In genomic region chr17:44669985-44670384, GRCm38 (mm10) we compare ENCODE assay signal across 10 mouse cellular contexts.
DNase-seq lines count a peak whose midpoint lies in the region; ATAC-seq and TF ChIP-seq lines count a peak whose summit lies in the region.
"Had no signal": no experiment of that assay in that cellular context is flagged by ENCODE, and none has a peak within 500 bp of the region (broad histone marks: within the 10 kb centered on the region; RNA-seq: fewer than 3 reads in every experiment).

No protein-coding gene starts in this region.

- H3K27me3 ChIP-seq in lung, embryonic 16.5 days (ENCODE audit: control insufficient read depth, insufficient read depth, low read depth, low read length), result no peaks in the 10 kb centered on the region
- no peaks in the 10 kb centered on the region for H3K27me3 ChIP-seq in forebrain, embryonic 15.5 days
- H3K27me3 ChIP-seq in limb, embryonic 14.5 days (ENCODE audit: control insufficient read depth, insufficient read depth, low read length), result no peaks in the 10 kb centered on the region
- H3K27me3 ChIP-seq: neural tube, embryonic 12.5 days had no signal

- no peaks in the 10 kb centered on the region for H3K9me3 ChIP-seq in lung, embryonic 16.5 days (ENCODE audit: control insufficient read depth, low read length)
- H3K9me3 ChIP-seq in forebrain, embryonic 15.5 days, result no peaks in the 10 kb centered on the region
- no peaks in the 10 kb centered on the region for H3K9me3 ChIP-seq in limb, embryonic 14.5 days (ENCODE audit: control insufficient read depth, low read length)
- H3K9me3 ChIP-seq: neural tube, embryonic 12.5 days had no signal

- no peak overlapping the region for H3K27ac ChIP-seq in lung, embryonic 16.5 days (ENCODE audit: low read length)
- H3K27ac ChIP-seq in forebrain, embryonic 15.5 days (replicated peaks), result no peak overlapping the region
- H3K27ac ChIP-seq in limb, embryonic 14.5 days (replicated peaks; ENCODE audit: low read depth, low read length), result no peak overlapping the region
- no peak overlapping the region for H3K27ac ChIP-seq in gastrocnemius, adult 2 months
- H3K27ac ChIP-seq: neural tube, embryonic 12.5 days had no signal

- DNase-seq in lung, adult 18-20 months, result no peak
- peak; percentile 6 for DNase-seq in limb, embryonic 14.5 days (ENCODE audit: low spot score)
- DNase-seq in retina, postnatal 1 day, result peak; percentile 63
- no peak for DNase-seq in gastrocnemius, adult 2 months
- no peak for DNase-seq in gastrocnemius, postnatal 25 days
- no peak for DNase-seq in gastrocnemius, postnatal 10 days
- DNase-seq: thymus, adult 2 months had no signal

- no peak for TF ChIP-seq CTCF in gastrocnemius, adult 2 months (IDR thresholded peaks at IDR 0.05)

- H3K4me2 ChIP-seq in lung, embryonic 16.5 days (ENCODE audit: low read depth, low read length), result peak overlapping the region; percentile 44
- H3K4me2 ChIP-seq in forebrain, embryonic 15.5 days (replicated peaks), result peak overlapping the region; percentile 32
- no peak overlapping the region for H3K4me2 ChIP-seq in limb, embryonic 14.5 days (replicated peaks; ENCODE audit: low read depth, low read length, severe bottlenecking)
- H3K4me2 ChIP-seq: neural tube, embryonic 12.5 days had no signal

- 22% methylated on average over 11 of the region's 11 CpGs for WGBS in lung, embryonic 16.5 days
- 6% methylated on average over 11 of the region's 11 CpGs for WGBS in forebrain, embryonic 15.5 days
- 34% methylated on average over 11 of the region's 11 CpGs for WGBS in limb, embryonic 14.5 days

- no peak for TF ChIP-seq POLR2A in limb, embryonic 14.5 days (IDR thresholded peaks at IDR 0.05; ENCODE audit: borderline replicate concordance, extremely low read depth, insufficient read depth, insufficient read length)

- H3K4me1 ChIP-seq in lung, embryonic 16.5 days (replicated peaks; ENCODE audit: control insufficient read depth, insufficient read depth, low read length), result peaks cover 7% of the 10 kb centered on the region
- peaks cover 19% of the 10 kb centered on the region for H3K4me1 ChIP-seq in forebrain, embryonic 15.5 days
- H3K4me1 ChIP-seq in limb, embryonic 14.5 days (ENCODE audit: control insufficient read depth, insufficient read depth, low read length), result 0 out of 2 replicates have a peak, but pooled peaks cover 7% of the 10 kb centered on the region
- H3K4me1 ChIP-seq: neural tube, embryonic 12.5 days had no signal

- peak overlapping the region; percentile 32; the same call in 1 of the 2 replicates for H3K9ac ChIP-seq in lung, embryonic 16.5 days (ENCODE audit: low read length)
- H3K9ac ChIP-seq in forebrain, embryonic 15.5 days (replicated peaks), result no peak overlapping the region
- no peak overlapping the region for H3K9ac ChIP-seq in limb, embryonic 14.5 days (ENCODE audit: low read depth, low read length, severe bottlenecking)
- H3K9ac ChIP-seq: neural tube, embryonic 12.5 days had no signal

- no peaks in the 10 kb centered on the region for H3K36me3 ChIP-seq in lung, embryonic 16.5 days (ENCODE audit: control insufficient read depth, insufficient read depth, low read length)
- H3K36me3 ChIP-seq in forebrain, embryonic 15.5 days, result no peaks in the 10 kb centered on the region
- H3K36me3 ChIP-seq in limb, embryonic 14.5 days (ENCODE audit: control insufficient read depth, insufficient read depth, low read length), result no peaks in the 10 kb centered on the region
- H3K36me3 ChIP-seq: neural tube, embryonic 12.5 days had no signal

- no peak overlapping the region for H3K4me3 ChIP-seq in lung, embryonic 16.5 days (ENCODE audit: low read length)
- H3K4me3 ChIP-seq in forebrain, embryonic 15.5 days, result peak overlapping the region; percentile 19; the same call in 1 of the 2 replicates
- no peak overlapping the region for H3K4me3 ChIP-seq in limb, embryonic 14.5 days (replicated peaks; ENCODE audit: low read length)
- H3K4me3 ChIP-seq in gastrocnemius, adult 2 months, result no peak overlapping the region
- H3K4me3 ChIP-seq: neural tube, embryonic 12.5 days had no signal

- peak; percentile 49; the same call in 1 of the 2 replicates for ATAC-seq in lung, embryonic 16.5 days (ENCODE audit: low read depth)
- ATAC-seq in forebrain, embryonic 15.5 days (replicated peaks), result 0 out of 2 replicates have a peak, but pooled peaks have one; percentile 48
- no peak for ATAC-seq in limb, embryonic 14.5 days (ENCODE audit: low FRiP score, low read depth)

- intact Hi-C loops in gastrocnemius, adult 2 months (cut with DNase I), result no loop called here

Comparison
In these comparisons a context has a peak if more than half of its experiments do, and no peak if none do; other contexts are left out.
1. DNase-seq: peak in limb, embryonic 14.5 days (single experiment) and retina, postnatal 1 day (single experiment); none in lung, adult 18-20 months (0 of 2), gastrocnemius, adult 2 months (single experiment), gastrocnemius, postnatal 25 days (single experiment) and gastrocnemius, postnatal 10 days (single experiment).